Mouse (Mus musculus): ENCODE measurements around the gene Wiz. TPM values are rescaled to one million over a fixed set of nuclear protein-coding genes. Genes with fewer than 3 reads are reported as not detected.

Wiz gene
- total and polyA plus RNA-seq, 3 experiments = 1.2 to 25.4 (median 4.4) TPM

DNA sequence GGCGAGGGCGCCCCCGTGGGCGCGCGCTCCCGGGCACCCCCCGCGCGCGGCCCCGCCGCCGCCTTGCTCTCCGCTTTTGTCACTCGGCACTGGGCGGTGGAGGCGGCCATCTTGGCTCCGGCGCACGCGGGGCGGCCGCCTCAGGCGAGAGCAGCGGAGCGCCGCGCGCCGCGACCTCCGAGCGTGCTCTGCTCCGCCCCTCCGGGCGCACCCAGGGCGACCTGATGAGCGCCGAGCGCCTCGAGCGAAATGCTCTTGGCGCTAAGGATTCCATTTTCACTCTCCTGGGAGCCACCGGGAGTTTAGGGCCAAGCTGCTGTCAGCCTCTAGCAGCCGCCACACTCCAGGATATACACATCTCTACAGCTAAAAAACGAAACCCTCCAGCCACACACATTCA is 24.9 kb downstream of the Wiz start (continued):
- peak; percentile 74 for TF ChIP-seq NRF1 (IDR thresholded peaks at IDR 0.05; ENCODE audit: low read depth, low read length)
- TF ChIP-seq PAX5 (IDR thresholded peaks at IDR 0.05; ENCODE audit: low read length) = no peak
- TF ChIP-seq SIN3A (IDR thresholded peaks at IDR 0.05; ENCODE audit: low read length) = peak; percentile 93
- peak; percentile 81 for TF ChIP-seq HCFC1 (IDR thresholded peaks at IDR 0.05; ENCODE audit: low read depth, low read length)
- TF ChIP-seq MAZ (IDR thresholded peaks at IDR 0.05; ENCODE audit: low read depth, low read length) = peak; percentile 79; the same call in 1 of the 2 replicates
- no peak for TF ChIP-seq JUND (conservative IDR thresholded peaks at IDR 0.05; ENCODE audit: low read depth, low read length)
- peak; percentile 66 for TF ChIP-seq NELFE (IDR thresholded peaks at IDR 0.05; ENCODE audit: low read depth, low read length)
- peak; percentile 91 for TF ChIP-seq MXI1 (IDR thresholded peaks at IDR 0.05; ENCODE audit: low read depth, low read length)
- TF ChIP-seq MAFK (IDR thresholded peaks at IDR 0.05; ENCODE audit: insufficient replicate concordance, low read length) = no peak

DNA sequence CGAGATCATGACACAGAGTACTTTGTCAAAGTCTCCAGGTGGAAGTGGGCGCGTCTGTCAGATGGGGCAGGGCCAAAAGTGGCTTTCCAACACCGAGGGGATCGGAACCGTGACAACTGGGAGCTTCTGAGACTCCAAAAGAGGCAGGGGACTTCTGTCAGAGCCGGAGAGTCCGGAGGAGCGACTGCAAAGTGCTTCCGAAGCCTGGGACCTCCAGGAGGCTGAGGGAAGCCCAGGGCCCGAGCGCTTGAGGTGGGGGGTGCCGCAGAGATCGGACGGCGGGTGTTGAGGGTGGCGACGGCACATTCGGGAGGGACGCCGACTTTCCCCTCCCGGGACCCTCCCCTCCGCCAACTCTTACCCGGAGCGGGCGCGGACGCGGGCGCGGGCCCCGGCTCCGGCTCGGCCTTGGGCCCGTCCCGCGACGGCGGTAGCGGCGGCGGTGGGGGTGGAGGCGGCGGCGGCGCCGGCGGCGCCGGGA is 25.4 kb downstream of the Wiz start:
- dilution Hi-C loops (cut with MboI; ENCODE audit: extremely low pct_ligation_motif_present, extremely low pct_unique_long_range_greater_than_20kb, low sequenced_read_pairs) = no loop called here
- Histone ChIP-seq H3K4me2 (ENCODE audit: insufficient read depth, low read depth, poor library complexity, severe bottlenecking) (peak overlapping the region; percentile 92), H3K27ac (ENCODE audit: insufficient read depth, low read depth) (no peak overlapping the region), H3K9me3 (replicated peaks; ENCODE audit: low read length) (no peaks in the 10 kb centered on the region), H3K27me3 (replicated peaks) (no peaks in the 10 kb centered on the region), H3K9ac (ENCODE audit: insufficient read depth, low read depth) (peak overlapping the region; percentile 93), H3K36me3 (replicated peaks in 1 of 2; ENCODE audit: control insufficient read depth in 1 of 2, insufficient read depth in 1 of 2, low read length in 1 of 2) (peaks cover 29 to 43% of the 10 kb centered on the region in 2 experiments), H3K4me1 (ENCODE audit: control insufficient read depth in 1 of 2, insufficient read depth in 2 of 2) (peaks cover 9 to 24% of the 10 kb centered on the region in 2 experiments), H3K4me3 (replicated peaks in 1 of 3; ENCODE audit: low read depth in 2 of 3, low read length in 2 of 3, poor library complexity in 1 of 3) (peak overlapping the region; percentile 70 to 87 (median 86)), H3K79me2 (replicated peaks; ENCODE audit: control insufficient read depth, extremely low read depth, insufficient read depth, poor library complexity, severe bottlenecking) (peaks cover 22% of the 10 kb centered on the region)
- TF ChIP-seq SIN3A (IDR thresholded peaks at IDR 0.05; ENCODE audit: low read length) = peak; percentile 27; the same call in 1 of the 2 replicates
- TF ChIP-seq EP300 (IDR thresholded peaks at IDR 0.05; ENCODE audit: low read length) = no peak
- peak; percentile 25 for DNase-seq (ENCODE audit: extremely low read depth)
- in situ Hi-C loops (cut with MboI; ENCODE audit: low pct_ligation_motif_present, low pct_unique_long_range_greater_than_20kb, low sequenced_read_pairs) = no loop called here

DNA sequence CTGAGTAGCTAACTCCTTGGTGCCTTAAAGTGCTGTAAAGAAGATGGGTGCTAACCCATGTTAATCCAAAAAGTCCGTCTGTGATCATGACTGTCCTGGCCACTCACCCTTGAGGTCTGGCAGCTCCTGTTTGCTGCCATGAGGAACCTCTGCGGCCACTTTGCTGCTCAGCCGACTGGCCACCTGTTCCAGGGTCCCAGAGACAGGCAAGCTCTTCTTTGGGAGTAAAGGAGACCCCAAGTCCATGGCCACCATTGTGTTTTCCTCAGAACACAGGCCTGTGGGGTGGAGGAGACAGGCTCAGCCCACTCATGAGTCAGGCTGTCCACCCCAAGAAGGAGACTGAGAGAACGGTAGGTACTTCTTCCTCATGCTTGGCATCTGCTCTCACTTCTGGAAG is 26.6 kb downstream of the Wiz start:
- Histone ChIP-seq H3K9ac (ENCODE audit: insufficient read depth, low read depth) (no peak overlapping the region), H3K4me3 (replicated peaks in 1 of 3; ENCODE audit: low read depth in 2 of 3, low read length in 2 of 3, poor library complexity in 1 of 3) (peak overlapping the region in 1 of 3 experiments; percentile 70)

More for the DNA sequence above, 26.6 kb downstream of the Wiz start:
- Histone ChIP-seq H3K9me3 (replicated peaks; ENCODE audit: low read length) (no peaks in the 10 kb centered on the region), H3K27ac (ENCODE audit: insufficient read depth, low read depth) (no peak overlapping the region), H3K36me3 (replicated peaks in 1 of 2; ENCODE audit: control insufficient read depth in 1 of 2, insufficient read depth in 1 of 2, low read length in 1 of 2) (peaks cover 41 to 55% of the 10 kb centered on the region in 2 experiments), H3K4me2 (ENCODE audit: insufficient read depth, low read depth, poor library complexity, severe bottlenecking) (peak overlapping the region; percentile 92), H3K4me1 (ENCODE audit: control insufficient read depth in 1 of 2, insufficient read depth in 2 of 2) (peaks cover 9 to 24% of the 10 kb centered on the region in 2 experiments), H3K27me3 (replicated peaks) (no peaks in the 10 kb centered on the region), H3K79me2 (replicated peaks; ENCODE audit: control insufficient read depth, extremely low read depth, insufficient read depth, poor library complexity, severe bottlenecking) (peaks cover 22% of the 10 kb centered on the region)
- dilution Hi-C loops (cut with MboI; ENCODE audit: extremely low pct_ligation_motif_present, extremely low pct_unique_long_range_greater_than_20kb, low sequenced_read_pairs) = no loop called here
- in situ Hi-C loops (cut with MboI; ENCODE audit: low pct_ligation_motif_present, low pct_unique_long_range_greater_than_20kb, low sequenced_read_pairs) = no loop called here
- no peak for DNase-seq (ENCODE audit: extremely low read depth)
- no peak for TF ChIP-seq RAD21 (IDR thresholded peaks at IDR 0.05; ENCODE audit: low read depth, low read length)
- TF ChIP-seq POLR2A (IDR thresholded peaks at IDR 0.05; ENCODE audit: low read depth, low read length) = no peak
- TF ChIP-seq IRF4 (IDR thresholded peaks at IDR 0.05; ENCODE audit: low read depth, low read length) = no peak
- no peak for TF ChIP-seq BHLHE40 (IDR thresholded peaks at IDR 0.05; ENCODE audit: low read depth, low read length)
- TF ChIP-seq JUND (conservative IDR thresholded peaks at IDR 0.05; ENCODE audit: low read depth, low read length) = no peak
- TF ChIP-seq MAX (IDR thresholded peaks at IDR 0.05; ENCODE audit: low read length) = no peak
- TF ChIP-seq GABPA (IDR thresholded peaks at IDR 0.05; ENCODE audit: insufficient replicate concordance, low read depth, low read length) = no peak
- no peak for TF ChIP-seq ZMIZ1 (IDR thresholded peaks at IDR 0.05; ENCODE audit: low read depth, low read length)
- no peak for TF ChIP-seq E2F4 (IDR thresholded peaks at IDR 0.05; ENCODE audit: insufficient replicate concordance, low read depth, low read length)
- TF ChIP-seq NRF1 (IDR thresholded peaks at IDR 0.05; ENCODE audit: low read depth, low read length) = no peak
- no peak for TF ChIP-seq CHD2 (IDR thresholded peaks at IDR 0.05; ENCODE audit: low read length)
- TF ChIP-seq UBTF (IDR thresholded peaks at IDR 0.05; ENCODE audit: low read depth, low read length) = no peak
- no peak for TF ChIP-seq JUN (IDR thresholded peaks at IDR 0.05; ENCODE audit: insufficient read depth, low read depth, low read length)
- TF ChIP-seq KAT2A (IDR thresholded peaks at IDR 0.05; ENCODE audit: insufficient replicate concordance, low read length) = no peak
- TF ChIP-seq ZNF384 (IDR thresholded peaks at IDR 0.05; ENCODE audit: low read depth, low read length) = no peak
- no peak for TF ChIP-seq SMC3 (IDR thresholded peaks at IDR 0.05; ENCODE audit: low read depth, low read length)
- no peak for TF ChIP-seq RCOR1 (conservative IDR thresholded peaks at IDR 0.05; ENCODE audit: low read depth, low read length)

Measured in CH12.LX (cell line).